Mouse (Mus musculus) liver, adult 2 months (tissue): Measurements from ENCODE around the gene Ubald1. TPM values are rescaled to one million over a fixed set of nuclear protein-coding genes. Genes with fewer than 3 reads are reported as not detected.

ENCODE experiments used
- DNase-seq: peaks from one replicate; pipeline ENCODE4 v3.0.0-alpha.2; 2011; ENCODE audit warnings: low read depth, low spot score; ENCODE audit errors: extremely low read depth
- H3K27ac ChIP-seq: fragments of 200-500 bp; replicated peaks from 2 replicates; pipeline ENCODE4 v1.5.1; 2012; ENCODE audit warnings: low read depth, mild to moderate bottlenecking, control low read depth, inconsistent platforms, low read length; ENCODE audit not compliant: insufficient read depth
- H3K27me3 ChIP-seq: fragments of 200-500 bp; 2 replicates; pipeline ENCODE4 v1.6.1; 2012; ENCODE audit warnings: mild to moderate bottlenecking, moderate library complexity, low read length, inconsistent platforms; ENCODE audit not compliant: control insufficient read depth, insufficient read depth
- H3K36me3 ChIP-seq: fragments of 200-500 bp; 2 replicates; pipeline ENCODE4 v1.6.1; 2012; ENCODE audit warnings: low read length, inconsistent platforms; ENCODE audit not compliant: control insufficient read depth, insufficient read depth
- H3K4me1 ChIP-seq: fragments of 200-500 bp; 2 replicates; pipeline ENCODE4 v1.6.1; 2011; ENCODE audit warnings: low read length; ENCODE audit not compliant: control insufficient read depth, insufficient read depth
- H3K4me3 ChIP-seq: fragments of 200-500 bp; 2 replicates; pipeline ENCODE4 v1.5.1; 2011; ENCODE audit warnings: low read depth, mild to moderate bottlenecking, control low read depth, low read length, moderate library complexity; ENCODE audit not compliant: insufficient read depth
- H3K79me2 ChIP-seq: fragments of 200-500 bp; 2 replicates; pipeline ENCODE4 v1.6.1; 2012; ENCODE audit warnings: inconsistent platforms, mild to moderate bottlenecking, low read length, moderate library complexity; ENCODE audit not compliant: control insufficient read depth, insufficient read depth
- H3K9ac ChIP-seq: fragments of 200-500 bp; 2 replicates; pipeline ENCODE4 v1.6.1; 2012; ENCODE audit warnings: low read depth, mild to moderate bottlenecking, control low read depth, inconsistent platforms, low read length
- CTCF ChIP-seq: fragments of 200-500 bp; IDR thresholded peaks from 2 replicates; pipeline ENCODE4 v1.5.1; 2011; ENCODE audit warnings: low read depth, low read length, control low read depth
- POLR2A ChIP-seq: fragments of 200-500 bp; IDR thresholded peaks from 2 replicates; pipeline ENCODE4 v1.6.1; 2011; ENCODE audit warnings: low read length, control low read depth; ENCODE audit not compliant: insufficient read depth; ENCODE audit errors: extremely low read depth
- WGBS: fragments of 180-500 bp; shearing (Covaris S2); methylation state at CpG from one replicate; pipeline ENCODE4 v1.1.7; 2018; 5-methylcytosine and 5-hydroxymethylcytosine counted together
- polyA plus RNA-seq: library from polyadenylated mRNA; depleted of rRNA; stranded (reverse); fragments of >200 nt; gene quantifications from 2 replicates; pipeline ENCODE4 v1.2.3, GENCODE M21; 2012
- total RNA-seq: library from RNA; depleted of rRNA; stranded (reverse); fragments of >200 nt; gene quantifications from 2 replicates; pipeline ENCODE4 v1.2.3, GENCODE M21; 2014

The Ubald1 gene
- total and polyA plus RNA-seq, 2 experiments, result 4.0 to 15.5 TPM

GRCm38 (mm10) chr16:4904878-4905277 is 24.8 kb upstream of the Ubald1 start:
- H3K36me3 ChIP-seq, result peaks cover 1% of the 10 kb centered on the region; the same call in 1 of the 2 replicates
- no peak overlapping the region for H3K27ac ChIP-seq
- no peak for DNase-seq
- no peak overlapping the region for H3K4me3 ChIP-seq
- TF ChIP-seq CTCF, result no peak
- H3K9ac ChIP-seq, result no peak overlapping the region
- no peaks in the 10 kb centered on the region for H3K27me3 ChIP-seq
- peaks cover 23% of the 10 kb centered on the region for H3K4me1 ChIP-seq
- WGBS, result 80% methylated on average over 3 of the region's 3 CpGs
- H3K79me2 ChIP-seq, result peaks cover 23% of the 10 kb centered on the region; the same call in 1 of the 2 replicates

DNA sequence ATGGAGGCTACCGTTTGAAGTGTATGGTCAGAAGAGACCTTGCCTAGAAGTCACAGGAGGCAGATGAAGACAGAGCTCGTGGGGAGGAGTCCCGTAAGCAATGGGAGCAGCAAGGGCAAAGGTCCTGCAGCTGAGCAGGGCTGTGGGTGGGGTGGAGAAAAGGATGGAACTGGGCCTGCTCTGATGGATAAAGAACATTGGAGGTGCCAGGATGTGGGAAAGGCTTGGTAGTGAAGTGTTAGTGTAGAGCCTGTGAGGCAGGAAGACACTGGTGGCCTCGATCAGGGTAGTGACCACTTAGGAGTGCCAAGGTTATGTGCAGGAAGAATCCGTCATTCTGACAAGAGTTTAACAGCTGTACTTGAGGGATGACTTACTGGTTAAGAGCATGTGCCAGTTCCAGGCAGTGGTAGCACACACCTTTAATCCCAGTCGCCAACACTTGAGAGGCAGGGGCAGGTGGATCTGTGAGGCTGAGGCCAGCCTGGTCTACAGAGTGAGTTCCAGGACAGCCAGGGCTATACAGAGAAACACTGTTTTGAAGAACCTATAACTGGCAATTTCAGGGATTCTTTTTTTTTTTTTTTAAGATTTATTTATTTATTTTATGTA is 23.5 kb upstream of the Ubald1 start:
- Histone ChIP-seq H3K27ac (no peak overlapping the region), H3K4me1 (peaks cover 23% of the 10 kb centered on the region), H3K4me3 (no peak overlapping the region), H3K36me3 (no peaks in the 10 kb centered on the region), H3K27me3 (no peaks in the 10 kb centered on the region), H3K9ac (no peak overlapping the region), H3K79me2 (peaks cover 28% of the 10 kb centered on the region; the same call in 1 of the 2 replicates)
- TF ChIP-seq CTCF, result no peak
- TF ChIP-seq POLR2A, result no peak
- 41% methylated on average over 6 of the region's 6 CpGs for WGBS
- DNase-seq, result peak; percentile 56

GRCm38 (mm10) chr16:4902390-4902789 is 22.3 kb upstream of the Ubald1 start:
- no peak overlapping the region for H3K4me3 ChIP-seq
- peaks cover 37% of the 10 kb centered on the region; the same call in 1 of the 2 replicates for H3K79me2 ChIP-seq
- H3K9ac ChIP-seq, result no peak overlapping the region
- H3K27ac ChIP-seq, result no peak overlapping the region
- DNase-seq, result no peak
- H3K36me3 ChIP-seq, result no peaks in the 10 kb centered on the region
- 68% methylated on average over 2 of the region's 2 CpGs for WGBS
- no peaks in the 10 kb centered on the region for H3K27me3 ChIP-seq
- TF ChIP-seq POLR2A, result no peak
- TF ChIP-seq CTCF, result no peak
- peaks cover 20% of the 10 kb centered on the region for H3K4me1 ChIP-seq

- H3K36me3 ChIP-seq, result no peaks in the 10 kb centered on the region
- H3K4me3 ChIP-seq, result no peak overlapping the region
- H3K27ac ChIP-seq, result no peak overlapping the region
- H3K9ac ChIP-seq, result no peak overlapping the region
- no peak for TF ChIP-seq POLR2A
- TF ChIP-seq CTCF, result no peak
- peaks cover 22% of the 10 kb centered on the region for H3K4me1 ChIP-seq
- no peak for DNase-seq
- 75% methylated on average over 7 of the region's 7 CpGs for WGBS
- no peaks in the 10 kb centered on the region for H3K27me3 ChIP-seq
- peaks cover 38% of the 10 kb centered on the region; the same call in 1 of the 2 replicates for H3K79me2 ChIP-seq
These were observed 21.1 kb upstream of the Ubald1 start for GRCm38 (mm10) chr16:4901167-4901566.

- Histone ChIP-seq H3K79me2 (peaks cover 29% of the 10 kb centered on the region; the same call in 1 of the 2 replicates), H3K4me3 (no peak overlapping the region), H3K9ac (no peak overlapping the region), H3K4me1 (peaks cover 24% of the 10 kb centered on the region), H3K27me3 (no peaks in the 10 kb centered on the region), H3K36me3 (no peaks in the 10 kb centered on the region), H3K27ac (no peak overlapping the region)
- TF ChIP-seq CTCF (no peak), POLR2A (no peak)
- WGBS, result 77% methylated on average over 2 of the region's 2 CpGs
- no peak for DNase-seq
These were observed 19.6 kb upstream of the Ubald1 start for GRCm38 (mm10) chr16:4899711-4900110.

DNA sequence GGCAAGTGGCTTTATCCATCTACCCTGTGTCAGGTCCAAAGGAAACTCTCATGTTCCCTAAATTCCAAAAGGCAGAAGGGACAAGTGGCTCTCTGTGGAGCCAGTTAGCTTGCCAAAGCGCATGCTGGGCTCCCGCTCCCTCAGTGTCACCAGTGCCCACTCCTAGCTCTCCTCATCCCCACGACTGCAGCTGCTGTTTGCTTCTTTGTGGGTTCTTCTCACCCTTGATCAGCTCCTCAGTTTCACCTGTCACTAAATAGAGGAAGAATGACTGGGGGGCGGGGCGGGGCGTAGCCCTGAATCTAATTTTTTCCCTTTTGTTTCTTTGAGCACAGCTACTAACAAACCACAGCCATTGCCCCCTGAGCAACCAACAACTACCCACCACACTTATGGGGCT is 18.8 kb upstream of the Ubald1 start:
- H3K27me3 ChIP-seq, result no peaks in the 10 kb centered on the region
- no peaks in the 10 kb centered on the region for H3K36me3 ChIP-seq
- H3K79me2 ChIP-seq, result peaks cover 31% of the 10 kb centered on the region; the same call in 1 of the 2 replicates
- WGBS, result 94% methylated on average over 6 of the region's 6 CpGs
- no peak for DNase-seq
- peaks cover 28% of the 10 kb centered on the region for H3K4me1 ChIP-seq
- no peak overlapping the region for H3K27ac ChIP-seq
- no peak overlapping the region for H3K4me3 ChIP-seq
- no peak overlapping the region for H3K9ac ChIP-seq
- TF ChIP-seq CTCF (no peak), POLR2A (no peak)
